Mouse (Mus musculus) c-Kit-positive CD71-positive TER-119-negative erythroid progenitor cells, embryonic 14.5 days (primary cell): ENCODE results near the gene Csn1s2a.
"Not testable (repeated sequence)": the region's sequence is repeated elsewhere in the genome, so short reads cannot be mapped to it uniquely, and the experiment has no call there.

ENCODE experiments used
- DNase-seq: peaks from one replicate; pipeline ENCODE4 v3.0.0-alpha.2; 2013; ENCODE audit warnings: low read depth

Gene Csn1s2a

GRCm38 (mm10) chr5:87774267-87774666, at the start of gene Csn1s2a:
Gene Csn1s2a (plus strand): TSS chr5:87774567.
- DNase-seq = no peak

- no peak for DNase-seq
Measured at GRCm38 (mm10) chr5:87734821-87735220, 39.5 kb upstream of the Csn1s2a start.

- no peak for DNase-seq
Measured at GRCm38 (mm10) chr5:87753471-87753870, 20.9 kb upstream of the Csn1s2a start.

- no peak for DNase-seq
Measured at GRCm38 (mm10) chr5:87764546-87764945, 9.8 kb upstream of the Csn1s2a start.

- not testable (repeated sequence) for DNase-seq
Measured at GRCm38 (mm10) chr5:87772151-87772550, 2.2 kb upstream of the Csn1s2a start.

- no peak for DNase-seq
Measured at GRCm38 (mm10) chr5:87782731-87783130, 8.4 kb downstream of the Csn1s2a start.

GRCm38 (mm10) chr5:87807782-87808181, 33.4 kb downstream of the Csn1s2a start, which contains the start of gene Csn1s2b:
Gene Csn1s2b (plus strand): TSS chr5:87808082.
- DNase-seq = no peak

- no peak for DNase-seq
Measured at GRCm38 (mm10) chr5:87809253-87809652, 34.9 kb downstream of the Csn1s2a start.

GRCm38 (mm10) chr5:87825386-87825785, 51.0 kb downstream of the Csn1s2a start, which contains the start of gene Prr27:
Gene Prr27 (plus strand): TSS chr5:87825686.
- no peak for DNase-seq
